Mouse (Mus musculus) cerebellum, adult 2 months (tissue): ENCODE measurements around the gene Sh3pxd2a.

ENCODE experiments used
- CTCF ChIP-seq: fragments of 200-500 bp; IDR thresholded peaks from 2 replicates; pipeline ENCODE4 v1.5.1; 2011; ENCODE audit warnings: low read depth, mild to moderate bottlenecking, control low read depth, low read length, moderate library complexity, borderline replicate concordance; ENCODE audit not compliant: insufficient read depth
- POLR2A ChIP-seq: fragments of 200-500 bp; IDR thresholded peaks from 2 replicates; pipeline ENCODE4 v1.6.1; 2011; ENCODE audit warnings: low read length, control low read depth, borderline replicate concordance; ENCODE audit not compliant: insufficient read depth

DNA sequence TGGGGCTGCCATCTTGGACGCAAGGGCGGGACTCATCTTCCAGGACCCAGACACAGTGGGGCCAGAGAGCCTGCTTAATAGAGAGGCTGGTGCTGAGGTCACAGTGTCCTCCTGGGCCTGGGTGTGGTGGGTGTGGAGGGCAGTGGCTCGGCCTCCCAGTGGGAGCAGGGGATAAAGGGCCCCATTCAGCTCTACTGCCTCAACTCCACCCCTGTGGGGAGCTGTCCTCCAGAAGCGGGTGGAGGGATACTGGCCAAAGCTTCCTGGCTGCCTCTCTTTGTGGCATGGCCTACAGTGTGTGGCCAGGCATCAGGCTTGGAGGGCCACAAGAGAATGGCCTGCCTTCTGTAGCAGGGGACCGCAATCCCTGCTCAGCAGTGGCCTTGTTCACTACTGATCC is 85.1 kb downstream of the Sh3pxd2a start:
- TF ChIP-seq POLR2A (no peak), CTCF (no peak)
